Mouse (Mus musculus): ENCODE results near the gene Rab11fip5.

Rab11fip5 gene

GRCm38 (mm10) chr6:85344929-85345328, 29.5 kb downstream of the Rab11fip5 start:
- no peak for DNase-seq

- no peak for DNase-seq
Measured at GRCm38 (mm10) chr6:85343027-85343426, 31.4 kb downstream of the Rab11fip5 start.

- no peak for DNase-seq
Measured at GRCm38 (mm10) chr6:85341814-85342501, 32.5 kb downstream of the Rab11fip5 start.

GRCm38 (mm10) chr6:85340184-85340583, 34.2 kb downstream of the Rab11fip5 start:
- DNase-seq = no peak

- peak; percentile 70 for DNase-seq
Measured at GRCm38 (mm10) chr6:85339273-85339901, 35.0 kb downstream of the Rab11fip5 start.

GRCm38 (mm10) chr6:85336944-85337343, 37.5 kb downstream of the Rab11fip5 start:
- no peak for DNase-seq

GRCm38 (mm10) chr6:85335352-85335751, 39.1 kb downstream of the Rab11fip5 start:
- DNase-seq = no peak

GRCm38 (mm10) chr6:85334851-85335250, 39.6 kb downstream of the Rab11fip5 start:
- DNase-seq = no peak

- no peak for DNase-seq
Measured at GRCm38 (mm10) chr6:85334251-85334650, 40.2 kb downstream of the Rab11fip5 start.

GRCm38 (mm10) chr6:85333732-85334131, 40.7 kb downstream of the Rab11fip5 start:
- no peak for DNase-seq

GRCm38 (mm10) chr6:85333000-85333669, 41.3 kb downstream of the Rab11fip5 start, which contains the start of gene Sfxn5:
Gene Sfxn5 (minus strand): TSS chr6:85333422.
- peak; percentile 96 for DNase-seq

GRCm38 (mm10) chr6:85332351-85332999, 42.0 kb downstream of the Rab11fip5 start:
- DNase-seq = no peak

- no peak for DNase-seq
Measured at GRCm38 (mm10) chr6:85331736-85332135, 42.7 kb downstream of the Rab11fip5 start.

- peak; percentile 60 for DNase-seq
Measured at GRCm38 (mm10) chr6:85331221-85331735, 43.2 kb downstream of the Rab11fip5 start.

- DNase-seq = no peak
Measured at GRCm38 (mm10) chr6:85329666-85330185, 44.7 kb downstream of the Rab11fip5 start.

- no peak for DNase-seq
Measured at GRCm38 (mm10) chr6:85326564-85326963, 47.9 kb downstream of the Rab11fip5 start.

- DNase-seq = no peak
Measured at GRCm38 (mm10) chr6:85325109-85325508, 49.3 kb downstream of the Rab11fip5 start.

- no peak for DNase-seq
Measured at GRCm38 (mm10) chr6:85320445-85320866, 54.0 kb downstream of the Rab11fip5 start.

GRCm38 (mm10) chr6:85316211-85316610, 58.2 kb downstream of the Rab11fip5 start:
- no peak for DNase-seq

GRCm38 (mm10) chr6:85314064-85314798, 60.2 kb downstream of the Rab11fip5 start:
- no peak for DNase-seq

- DNase-seq = no peak
Measured at GRCm38 (mm10) chr6:85307894-85308293, 66.5 kb downstream of the Rab11fip5 start.

- no peak for DNase-seq
Measured at GRCm38 (mm10) chr6:85306375-85306774, 68.1 kb downstream of the Rab11fip5 start.

All from cerebellum, adult 11 months (tissue).